Mouse (Mus musculus) forebrain, embryonic 11.5 days (tissue): ENCODE data around the gene Rbms2. TPM values are rescaled to one million over a fixed set of nuclear protein-coding genes. Genes with fewer than 3 reads are reported as not detected.
"Not testable (repeated sequence)": the region's sequence is repeated elsewhere in the genome, so short reads cannot be mapped to it uniquely, and the experiment has no call there.

Source experiments
- ATAC-seq: fragments of 200-750 bp; cut with Nextera tagmentation; replicated peaks from 2 replicates; pipeline ENCODE4 v1.8.0; 2017; ENCODE audit warnings: moderate TSS enrichment; ENCODE audit not compliant: low FRiP score
- DNase-seq: peaks from one replicate; pipeline ENCODE4 v3.0.0-alpha.2; 2017; ENCODE audit warnings: low spot score
- H3K27ac ChIP-seq: fragments of 300-500 bp; sonication (generic); 2 replicates; pipeline ENCODE4 v1.5.1; 2014; ENCODE audit warnings: low read depth, low read length
- H3K27me3 ChIP-seq: fragments of 300-500 bp; sonication (generic); 2 replicates; pipeline ENCODE4 v1.6.1; 2014; ENCODE audit warnings: mild to moderate bottlenecking, low read length, mixed read lengths; ENCODE audit not compliant: control insufficient read depth, insufficient read depth
- H3K36me3 ChIP-seq: fragments of 300-500 bp; sonication (generic); 2 replicates; pipeline ENCODE4 v1.6.1; 2014; ENCODE audit warnings: mild to moderate bottlenecking, low read length, moderate library complexity, mixed read lengths; ENCODE audit not compliant: control insufficient read depth, insufficient read depth
- H3K4me1 ChIP-seq: fragments of 300-500 bp; sonication (generic); replicated peaks from 2 replicates; pipeline ENCODE4 v1.6.1; 2014; ENCODE audit warnings: low read length, mixed read lengths; ENCODE audit not compliant: control insufficient read depth, insufficient read depth
- H3K4me2 ChIP-seq: fragments of 300-500 bp; sonication (generic); 2 replicates; pipeline ENCODE4 v1.6.1; 2014; ENCODE audit warnings: low read depth, mild to moderate bottlenecking, low read length, moderate library complexity, mixed read lengths; ENCODE audit not compliant: severe bottlenecking
- H3K4me3 ChIP-seq: fragments of 300-500 bp; sonication (generic); 2 replicates; pipeline ENCODE4 v1.5.1; 2014; ENCODE audit warnings: low read depth, low read length
- H3K9ac ChIP-seq: fragments of 300-500 bp; sonication (generic); 2 replicates; pipeline ENCODE4 v1.6.1; 2014; ENCODE audit warnings: low read length
- H3K9me3 ChIP-seq: fragments of 300-500 bp; sonication (generic); 2 replicates; pipeline ENCODE4 v1.6.1; 2016; ENCODE audit warnings: low read length, mixed read lengths; ENCODE audit not compliant: control insufficient read depth
- WGBS: fragments of 180-500 bp; shearing (Covaris S2); extraction: QIAGEN DNeasy Blood & Tissue Kit; methylation state at CpG from one replicate; pipeline ENCODE4 v1.1.7; 2014; 5-methylcytosine and 5-hydroxymethylcytosine counted together
- polyA plus RNA-seq: library from polyadenylated mRNA; unstranded; fragments of >200 nt; fragmentation: Nextera tagmentation; extraction: Ambion mirVana; gene quantifications from 2 replicates; pipeline ENCODE4 v1.2.1, GENCODE M21; 2014

Gene Rbms2
- polyA plus RNA-seq, 1 experiment from 2014 or later = 22.3 TPM

- ATAC-seq (no peak), DNase-seq (no peak)
- Histone ChIP-seq H3K9ac (no peak overlapping the region), H3K4me3 (no peak overlapping the region), H3K9me3 (no peaks in the 10 kb centered on the region), H3K27me3 (no peaks in the 10 kb centered on the region), H3K36me3 (no peaks in the 10 kb centered on the region), H3K27ac (no peak overlapping the region), H3K4me2 (no peak overlapping the region), H3K4me1 (no peaks in the 10 kb centered on the region)
- 92% methylated on average over 15 of the region's 15 CpGs for WGBS
Measured at GRCm38 (mm10) chr10:128204941-128205340, 24.8 kb upstream of the Rbms2 start.

DNA sequence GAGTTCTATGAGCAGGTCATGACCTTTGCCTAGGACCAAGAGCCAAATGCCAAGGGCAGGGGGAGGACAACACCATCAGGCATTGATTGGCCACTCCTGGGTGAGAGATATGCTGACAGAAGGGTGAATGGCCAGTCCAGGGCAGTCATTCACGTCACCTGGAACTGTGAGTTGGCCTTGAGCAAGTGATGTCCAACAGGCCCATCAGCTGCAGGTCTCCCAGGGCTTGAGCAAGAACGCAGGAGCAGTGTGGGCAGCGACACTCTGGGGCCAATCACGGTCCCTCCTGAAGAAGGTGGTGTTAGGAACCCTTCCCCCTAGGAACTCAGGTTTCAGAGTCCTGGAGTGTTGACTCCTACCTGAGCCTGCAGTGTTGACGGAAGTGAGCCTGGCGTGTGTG lies 21.8 kb upstream of the Rbms2 start:
- Histone ChIP-seq H3K4me3 (no peak overlapping the region), H3K27ac (no peak overlapping the region), H3K4me2 (no peak overlapping the region), H3K36me3 (no peaks in the 10 kb centered on the region), H3K9ac (no peak overlapping the region), H3K27me3 (no peaks in the 10 kb centered on the region), H3K9me3 (no peaks in the 10 kb centered on the region), H3K4me1 (no peaks in the 10 kb centered on the region)
- 79% methylated on average over 6 of the region's 6 CpGs for WGBS
- DNase-seq (no peak), ATAC-seq (no peak)

GRCm38 (mm10) chr10:128194551-128195461 lies 14.7 kb upstream of the Rbms2 start:
- Histone ChIP-seq H3K4me3 (peak overlapping the region; percentile 65), H3K4me2 (peak overlapping the region; percentile 98), H3K27ac (no peak overlapping the region), H3K36me3 (no peaks in the 10 kb centered on the region), H3K9me3 (no peaks in the 10 kb centered on the region), H3K9ac (peak overlapping the region; percentile 51), H3K4me1 (no peaks in the 10 kb centered on the region; the same call in 1 of the 2 replicates), H3K27me3 (peaks cover 14% of the 10 kb centered on the region)
- peak; percentile 89 for ATAC-seq
- no peak for DNase-seq
- WGBS = 1% methylated on average over 60 of the region's 79 CpGs

GRCm38 (mm10) chr10:128194024-128194550 lies 14.0 kb upstream of the Rbms2 start, which contains the start of gene Gls2:
Gls2 (plus strand) TSS chr10:128194457.
- no peaks in the 10 kb centered on the region; the same call in 1 of the 2 replicates for H3K4me1 ChIP-seq
- peak; percentile 99 for DNase-seq
- peak within 1 kb of the TSS; percentile 65 for H3K4me3 ChIP-seq
- H3K4me2 ChIP-seq = peak within 1 kb of the TSS; percentile 98
- H3K36me3 ChIP-seq = no peaks in the 10 kb centered on the region
- peaks cover 14% of the 10 kb centered on the region for H3K27me3 ChIP-seq
- H3K9ac ChIP-seq = peak within 1 kb of the TSS; percentile 51
- no peak within 1 kb of the TSS for H3K27ac ChIP-seq
- no peaks in the 10 kb centered on the region for H3K9me3 ChIP-seq
- peak; percentile 97 for ATAC-seq
- WGBS = under 1% methylated on average over 46 of the region's 46 CpGs

GRCm38 (mm10) chr10:128193113-128193512 lies 13.0 kb upstream of the Rbms2 start:
- ATAC-seq (no peak), DNase-seq (no peak)
- WGBS = 92% methylated on average over 6 of the region's 6 CpGs
- H3K9me3 ChIP-seq = no peaks in the 10 kb centered on the region
- H3K27me3 ChIP-seq = peaks cover 14% of the 10 kb centered on the region
- H3K4me3 ChIP-seq = no peak overlapping the region
- no peak overlapping the region; the same call in 1 of the 2 replicates for H3K9ac ChIP-seq
- H3K27ac ChIP-seq = no peak overlapping the region
- H3K36me3 ChIP-seq = no peaks in the 10 kb centered on the region
- no peak overlapping the region for H3K4me2 ChIP-seq
- no peaks in the 10 kb centered on the region; the same call in 1 of the 2 replicates for H3K4me1 ChIP-seq

GRCm38 (mm10) chr10:128192030-128192766 lies 12.1 kb upstream of the Rbms2 start:
- not testable (repeated sequence) for ATAC-seq, H3K4me1 ChIP-seq, H3K4me3 ChIP-seq, DNase-seq, H3K27ac ChIP-seq, H3K4me2 ChIP-seq, H3K9ac ChIP-seq, H3K36me3 ChIP-seq, H3K9me3 ChIP-seq
- WGBS = 97% methylated on average over 3 of the region's 3 CpGs
- peaks cover 14% of the 10 kb centered on the region for H3K27me3 ChIP-seq

GRCm38 (mm10) chr10:128191472-128191871 lies 11.4 kb upstream of the Rbms2 start:
- H3K4me3 ChIP-seq = no peak overlapping the region
- WGBS = 90% methylated on average over 2 of the region's 2 CpGs
- H3K9me3 ChIP-seq = no peaks in the 10 kb centered on the region
- no peak overlapping the region for H3K27ac ChIP-seq
- H3K9ac ChIP-seq = no peak overlapping the region
- peaks cover 14% of the 10 kb centered on the region for H3K27me3 ChIP-seq
- no peak overlapping the region for H3K4me2 ChIP-seq
- no peak for DNase-seq
- ATAC-seq = no peak
- no peaks in the 10 kb centered on the region for H3K36me3 ChIP-seq
- no peaks in the 10 kb centered on the region; the same call in 1 of the 2 replicates for H3K4me1 ChIP-seq

GRCm38 (mm10) chr10:128188242-128188877 lies 8.3 kb upstream of the Rbms2 start:
- Histone ChIP-seq H3K4me3 (no peak overlapping the region), H3K36me3 (no peaks in the 10 kb centered on the region), H3K4me1 (no peaks in the 10 kb centered on the region), H3K9me3 (no peaks in the 10 kb centered on the region), H3K27ac (no peak overlapping the region), H3K9ac (no peak overlapping the region), H3K4me2 (no peak overlapping the region), H3K27me3 (no peaks in the 10 kb centered on the region; the same call in 1 of the 2 replicates)
- 56% methylated on average over 2 of the region's 2 CpGs for WGBS
- peak; percentile 80 for DNase-seq
- 0 out of 2 replicates have a peak, but pooled peaks have one; percentile 33 for ATAC-seq
